Mouse (Mus musculus): ENCODE measurements around the gene Nxf1. TPM values are rescaled to one million over a fixed set of nuclear protein-coding genes. Genes with fewer than 3 reads are reported as not detected.

Nxf1 gene
- total and polyA plus RNA-seq, 2 experiments from 2014 or later: 51.3 to 89.5 TPM

DNA sequence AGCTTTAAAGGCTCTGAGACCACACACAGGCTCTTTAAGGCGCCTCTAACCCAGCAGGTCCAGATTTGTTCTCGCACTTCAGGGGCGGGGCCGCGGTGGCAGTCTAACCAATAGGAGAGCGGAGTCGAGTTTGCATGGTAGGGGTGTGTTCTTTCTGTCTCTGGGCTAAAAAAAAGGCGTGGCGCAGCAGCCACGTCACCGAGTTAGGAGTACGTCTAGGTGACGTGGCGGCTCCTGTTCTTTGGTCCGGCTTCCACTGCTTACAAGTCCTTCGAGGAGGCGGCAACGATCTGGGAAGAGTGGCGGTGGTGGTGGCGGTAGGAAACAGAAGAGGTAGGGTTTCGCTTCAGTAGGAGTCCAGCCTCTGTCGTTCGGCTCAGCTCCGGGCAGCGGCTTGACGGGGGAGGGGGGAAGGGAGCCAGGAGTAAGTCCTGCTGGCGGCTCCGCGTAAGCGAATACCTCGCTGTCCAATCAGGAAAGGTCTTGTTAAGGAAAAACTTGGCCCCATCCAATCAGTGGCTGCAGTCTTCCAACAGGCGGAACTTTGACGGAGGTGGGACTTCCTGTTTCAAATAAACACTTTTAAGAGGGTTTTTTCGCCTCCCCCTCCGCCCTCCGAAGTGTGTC, 15.5 kb upstream of the Nxf1 start, which contains the start of gene Stx5a:
Stx5a (plus strand) TSS at position 171 of the 627 bp plus-strand sequence.
- Histone ChIP-seq H3K9me3 (ENCODE audit: low read length) (no peaks in the 10 kb centered on the region), H3K27me3 (ENCODE audit: insufficient read depth, low read length) (no peaks in the 10 kb centered on the region), H3K4me3 (ENCODE audit: low read length) (peak within 1 kb of the TSS; percentile 60), H3K9ac (replicated peaks; ENCODE audit: low read length) (peak within 1 kb of the TSS; percentile 79), H3K4me1 (ENCODE audit: insufficient read depth, low read length) (0 out of 2 replicates have a peak, but pooled peaks cover 3% of the 10 kb centered on the region), H3K27ac (peak within 1 kb of the TSS; percentile 95), H3K36me3 (ENCODE audit: insufficient read depth, low read length) (peaks cover 33% of the 10 kb centered on the region), H3K4me2 (ENCODE audit: low read depth, low read length) (peak within 1 kb of the TSS; percentile 97)
- ATAC-seq: peak; percentile 98
- peak; percentile 98 for DNase-seq (ENCODE audit: low spot score)
- peak; percentile 52 for TF ChIP-seq CTCF (IDR thresholded peaks at IDR 0.05; ENCODE audit: low read depth)
- under 1% methylated on average over 36 of the region's 36 CpGs for WGBS

DNA sequence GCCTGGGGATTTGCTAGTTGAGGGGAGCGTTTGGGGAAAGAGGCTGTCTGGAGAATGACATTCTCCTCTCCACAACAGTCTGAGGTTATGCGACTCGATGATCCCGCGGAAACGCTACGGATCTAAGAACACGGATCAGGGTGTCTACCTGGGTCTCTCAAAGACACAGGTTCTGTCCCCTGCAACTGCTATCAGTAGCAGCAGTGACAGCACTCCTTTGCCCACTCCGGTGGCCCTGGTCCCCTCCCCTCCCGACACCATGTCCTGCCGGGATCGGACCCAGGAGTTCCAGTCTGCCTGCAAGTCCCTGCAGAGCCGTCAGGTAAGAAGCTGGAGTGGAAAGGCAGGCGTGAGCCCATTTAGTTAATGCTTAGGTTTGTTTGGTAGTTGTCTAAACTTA, 14.7 kb upstream of the Nxf1 start:
- no peaks in the 10 kb centered on the region for H3K9me3 ChIP-seq (ENCODE audit: low read length)
- no peak for ATAC-seq
- H3K27ac ChIP-seq: peak overlapping the region; percentile 95
- TF ChIP-seq CTCF (IDR thresholded peaks at IDR 0.05; ENCODE audit: low read depth): no peak
- DNase-seq (ENCODE audit: low spot score): no peak
- 29% methylated on average over 14 of the region's 14 CpGs for WGBS
- no peaks in the 10 kb centered on the region for H3K27me3 ChIP-seq (ENCODE audit: insufficient read depth, low read length)
- H3K9ac ChIP-seq (replicated peaks; ENCODE audit: low read length): peak overlapping the region; percentile 79
- H3K4me3 ChIP-seq (ENCODE audit: low read length): peak overlapping the region; percentile 60
- H3K4me2 ChIP-seq (ENCODE audit: low read depth, low read length): peak overlapping the region; percentile 97
- H3K36me3 ChIP-seq (ENCODE audit: insufficient read depth, low read length): peaks cover 33% of the 10 kb centered on the region
- H3K4me1 ChIP-seq (ENCODE audit: insufficient read depth, low read length): 0 out of 2 replicates have a peak, but pooled peaks cover 3% of the 10 kb centered on the region

DNA sequence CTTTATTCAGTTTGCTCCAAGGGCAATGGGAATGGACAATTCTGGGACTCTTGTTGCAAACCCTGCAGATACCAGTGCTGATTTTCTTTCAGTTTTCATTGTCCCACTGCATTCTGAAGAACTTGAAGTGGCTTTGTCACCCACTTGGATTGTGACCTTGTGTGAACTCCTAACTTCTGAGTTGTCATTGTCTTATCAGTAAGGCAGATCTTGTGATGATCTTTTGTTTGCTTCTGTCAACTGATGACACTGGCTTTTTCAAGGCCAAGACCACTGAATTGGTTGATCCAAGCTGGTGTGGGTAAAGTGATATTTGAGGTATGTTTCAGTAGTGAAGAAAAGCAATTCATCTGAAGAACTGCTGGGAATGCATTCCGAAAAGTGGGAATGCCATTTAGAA, 11.5 kb upstream of the Nxf1 start:
- DNase-seq (ENCODE audit: low spot score) (no peak), ATAC-seq (no peak)
- Histone ChIP-seq H3K9me3 (ENCODE audit: low read length) (no peaks in the 10 kb centered on the region), H3K4me2 (ENCODE audit: low read depth, low read length) (no peak overlapping the region), H3K27ac (no peak overlapping the region), H3K9ac (replicated peaks; ENCODE audit: low read length) (no peak overlapping the region), H3K36me3 (ENCODE audit: insufficient read depth, low read length) (peaks cover 37% of the 10 kb centered on the region), H3K27me3 (ENCODE audit: insufficient read depth, low read length) (no peaks in the 10 kb centered on the region), H3K4me1 (ENCODE audit: insufficient read depth, low read length) (0 out of 2 replicates have a peak, but pooled peaks cover 3% of the 10 kb centered on the region), H3K4me3 (ENCODE audit: low read length) (no peak overlapping the region)
- no peak for TF ChIP-seq CTCF (IDR thresholded peaks at IDR 0.05; ENCODE audit: low read depth)
- 100% methylated on average over 1 of the region's 1 CpGs for WGBS

DNA sequence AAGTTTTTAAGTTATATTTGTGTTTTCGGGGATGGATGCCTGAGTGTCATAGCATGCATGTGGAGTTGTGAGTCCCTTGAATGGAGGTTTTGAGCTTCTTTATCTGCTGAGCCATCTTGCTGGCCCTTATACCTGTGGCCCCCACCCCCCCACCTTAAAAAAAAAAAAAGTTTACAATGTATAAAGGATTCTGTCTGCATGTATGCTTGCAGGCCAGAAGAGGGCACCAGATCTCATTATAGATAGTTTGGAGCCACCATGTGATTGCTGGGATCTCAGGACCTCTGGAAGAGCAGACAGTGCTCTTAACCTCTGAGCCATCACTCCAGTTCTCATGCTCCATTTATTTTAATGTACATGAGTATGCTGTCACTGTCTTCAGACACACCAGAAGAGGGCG, 9.5 kb upstream of the Nxf1 start:
- H3K27me3 ChIP-seq (ENCODE audit: insufficient read depth, low read length): no peaks in the 10 kb centered on the region
- H3K4me1 ChIP-seq (ENCODE audit: insufficient read depth, low read length): 0 out of 2 replicates have a peak, but pooled peaks cover 3% of the 10 kb centered on the region
- DNase-seq (ENCODE audit: low spot score): peak; percentile 19
- no peaks in the 10 kb centered on the region for H3K9me3 ChIP-seq (ENCODE audit: low read length)
- H3K4me2 ChIP-seq (ENCODE audit: low read depth, low read length): no peak overlapping the region
- no peak overlapping the region for H3K4me3 ChIP-seq (ENCODE audit: low read length)
- TF ChIP-seq CTCF (IDR thresholded peaks at IDR 0.05; ENCODE audit: low read depth): peak; percentile 47
- WGBS: 76% methylated on average over 2 of the region's 2 CpGs
- H3K9ac ChIP-seq (replicated peaks; ENCODE audit: low read length): no peak overlapping the region
- ATAC-seq: no peak
- peaks cover 53% of the 10 kb centered on the region for H3K36me3 ChIP-seq (ENCODE audit: insufficient read depth, low read length)
- H3K27ac ChIP-seq: no peak overlapping the region

DNA sequence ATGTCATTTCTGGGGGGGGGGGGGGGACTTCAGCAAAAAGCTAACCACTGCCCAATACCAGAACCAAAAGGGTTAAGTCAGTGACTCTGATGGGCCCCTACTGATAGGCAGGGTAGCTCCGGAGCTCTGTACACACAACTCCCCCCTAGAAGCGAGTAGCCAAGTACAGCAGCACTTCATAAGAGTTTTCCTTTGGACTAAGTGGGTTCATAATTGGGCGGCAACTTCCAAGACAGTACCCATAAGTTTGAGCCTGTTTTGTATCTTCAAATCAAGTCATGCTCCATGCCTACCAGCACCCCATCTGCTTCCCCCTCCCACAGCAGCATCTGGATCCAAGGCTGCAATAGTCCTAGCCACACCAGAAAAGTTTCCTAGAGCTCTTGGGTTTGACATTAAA, 1.2 kb upstream of the Nxf1 start:
- H3K4me2 ChIP-seq (ENCODE audit: low read depth, low read length): peak overlapping the region; percentile 82; the same call in 1 of the 2 replicates
- H3K4me3 ChIP-seq (ENCODE audit: low read length): no peak overlapping the region
- no peak for DNase-seq (ENCODE audit: low spot score)
- H3K36me3 ChIP-seq (ENCODE audit: insufficient read depth, low read length): peaks cover 25% of the 10 kb centered on the region
- ATAC-seq: no peak
- no peak for TF ChIP-seq CTCF (IDR thresholded peaks at IDR 0.05; ENCODE audit: low read depth)
- H3K27me3 ChIP-seq (ENCODE audit: insufficient read depth, low read length): no peaks in the 10 kb centered on the region
- no peaks in the 10 kb centered on the region for H3K9me3 ChIP-seq (ENCODE audit: low read length)
- WGBS: 67% methylated on average over 3 of the region's 3 CpGs
- no peak overlapping the region for H3K27ac ChIP-seq
- no peak overlapping the region for H3K9ac ChIP-seq (replicated peaks; ENCODE audit: low read length)
- peaks cover 17% of the 10 kb centered on the region; the same call in 1 of the 2 replicates for H3K4me1 ChIP-seq (ENCODE audit: insufficient read depth, low read length)

DNA sequence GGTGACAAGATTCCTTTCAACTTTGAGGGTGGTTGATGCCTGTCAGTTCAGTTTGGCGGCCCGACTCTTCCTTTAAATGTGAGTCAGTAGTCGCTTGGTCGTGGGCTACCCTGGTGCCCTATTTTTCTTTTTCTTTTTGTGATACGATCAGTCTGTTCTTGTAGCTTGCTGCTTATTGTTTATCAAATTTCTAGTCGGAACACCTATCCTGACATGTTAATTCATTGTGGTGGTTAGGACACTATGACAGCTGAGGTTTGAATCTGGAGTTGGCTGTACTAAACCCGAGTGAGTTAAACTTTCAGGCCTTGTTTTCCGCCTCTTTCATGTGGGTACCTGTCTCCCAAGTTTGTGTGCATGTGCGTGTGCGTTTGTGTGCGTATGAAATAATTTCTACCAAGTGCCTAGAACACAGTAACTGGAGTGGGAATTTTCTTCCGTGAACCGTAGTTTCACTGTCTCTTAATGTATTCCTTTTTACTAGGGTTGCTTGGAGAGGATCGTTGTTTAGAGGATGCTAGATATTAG, 662 bp downstream of the Nxf1 start:
- H3K36me3 ChIP-seq (ENCODE audit: insufficient read depth, low read length): peaks cover 14% of the 10 kb centered on the region
- TF ChIP-seq CTCF (IDR thresholded peaks at IDR 0.05; ENCODE audit: low read depth): no peak
- WGBS: 5% methylated on average over 14 of the region's 14 CpGs
- peak overlapping the region; percentile 96 for H3K9ac ChIP-seq (replicated peaks; ENCODE audit: low read length)
- peak overlapping the region; percentile 90 for H3K27ac ChIP-seq
- peak overlapping the region; percentile 97 for H3K4me3 ChIP-seq (ENCODE audit: low read length)
- ATAC-seq (no peak), DNase-seq (ENCODE audit: low spot score) (no peak)
- H3K9me3 ChIP-seq (ENCODE audit: low read length): no peaks in the 10 kb centered on the region
- H3K4me1 ChIP-seq (ENCODE audit: insufficient read depth, low read length): peaks cover 17% of the 10 kb centered on the region; the same call in 1 of the 2 replicates
- H3K4me2 ChIP-seq (ENCODE audit: low read depth, low read length): peak overlapping the region; percentile 82
- H3K27me3 ChIP-seq (ENCODE audit: insufficient read depth, low read length): no peaks in the 10 kb centered on the region

DNA sequence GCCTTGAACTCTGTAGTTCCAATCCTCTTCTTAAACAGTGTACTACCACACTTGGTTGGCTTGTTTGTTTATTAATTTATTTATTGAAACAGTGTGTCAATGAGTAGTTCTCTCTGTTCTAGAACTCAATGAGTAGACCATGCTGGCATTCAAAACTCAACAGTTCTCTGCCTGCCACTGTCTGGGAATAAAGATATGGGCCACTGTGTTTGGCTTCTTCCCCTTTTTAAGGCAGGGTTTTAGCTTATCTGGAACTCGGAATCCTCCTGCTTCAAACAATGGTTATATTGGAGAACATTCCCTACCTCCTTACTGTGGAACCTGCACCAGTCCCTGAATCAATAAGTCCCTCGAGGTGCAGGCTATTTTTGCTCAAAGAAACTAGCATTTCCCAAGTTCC, 2.0 kb downstream of the Nxf1 start:
- no peak overlapping the region for H3K4me2 ChIP-seq (ENCODE audit: low read depth, low read length)

More for the DNA sequence above, 2.0 kb downstream of the Nxf1 start:
- no peaks in the 10 kb centered on the region for H3K9me3 ChIP-seq (ENCODE audit: low read length)
- peaks cover 22% of the 10 kb centered on the region for H3K36me3 ChIP-seq (ENCODE audit: insufficient read depth, low read length)
- DNase-seq (ENCODE audit: low spot score): no peak
- H3K9ac ChIP-seq (replicated peaks; ENCODE audit: low read length): no peak overlapping the region
- peaks cover 17% of the 10 kb centered on the region; the same call in 1 of the 2 replicates for H3K4me1 ChIP-seq (ENCODE audit: insufficient read depth, low read length)
- no peaks in the 10 kb centered on the region for H3K27me3 ChIP-seq (ENCODE audit: insufficient read depth, low read length)
- H3K27ac ChIP-seq: no peak overlapping the region
- TF ChIP-seq CTCF (IDR thresholded peaks at IDR 0.05; ENCODE audit: low read depth): no peak
- ATAC-seq: no peak
- no peak overlapping the region for H3K4me3 ChIP-seq (ENCODE audit: low read length)
- WGBS: 95% methylated on average over 2 of the region's 2 CpGs
